Mouse (Mus musculus): Measurements from ENCODE around the gene Plin2.
"Not testable (repeated sequence)": the region's sequence is repeated elsewhere in the genome, so short reads cannot be mapped to it uniquely, and the experiment has no call there.

Plin2 gene

DNA sequence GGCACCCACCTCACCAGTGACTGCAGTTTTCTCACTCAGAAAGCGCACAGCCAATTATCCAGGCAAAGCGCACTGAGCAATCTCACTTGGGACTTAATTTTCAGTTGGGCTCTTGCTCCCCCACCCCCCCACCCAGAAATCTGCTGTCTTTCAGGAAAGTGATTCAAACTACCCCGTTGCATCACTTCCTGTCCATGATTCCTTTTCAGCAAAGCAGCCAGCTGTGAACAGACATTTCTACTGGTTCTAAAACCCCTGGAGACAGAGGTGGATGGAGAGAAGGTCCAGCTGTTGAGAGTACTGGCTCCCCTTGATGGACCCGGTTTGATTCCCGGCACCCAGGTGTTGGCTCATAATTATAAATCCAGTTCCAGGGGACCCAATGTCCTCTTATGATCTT, 44.4 kb downstream of the Plin2 start:
- DNase-seq, result no peak

DNA sequence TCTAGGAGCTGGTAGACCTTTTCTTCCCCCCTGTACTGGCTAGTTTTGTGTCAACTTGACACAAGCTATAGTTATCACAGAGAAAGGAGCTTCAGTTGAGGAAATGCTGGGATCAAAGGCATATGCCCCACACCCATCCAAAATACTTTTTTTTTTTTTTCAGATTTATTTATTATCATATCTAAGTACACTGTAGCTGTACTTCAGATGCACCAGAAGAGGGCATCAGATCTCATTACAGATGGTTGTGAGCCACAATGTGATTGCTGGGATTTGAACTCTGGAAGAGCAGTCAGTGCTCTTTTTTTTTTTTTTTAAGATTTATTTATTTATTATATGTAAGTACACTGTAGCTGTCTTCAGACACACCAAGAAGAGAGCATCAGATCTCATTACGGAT, 47.3 kb downstream of the Plin2 start:
- DNase-seq, result not testable (repeated sequence)

DNA sequence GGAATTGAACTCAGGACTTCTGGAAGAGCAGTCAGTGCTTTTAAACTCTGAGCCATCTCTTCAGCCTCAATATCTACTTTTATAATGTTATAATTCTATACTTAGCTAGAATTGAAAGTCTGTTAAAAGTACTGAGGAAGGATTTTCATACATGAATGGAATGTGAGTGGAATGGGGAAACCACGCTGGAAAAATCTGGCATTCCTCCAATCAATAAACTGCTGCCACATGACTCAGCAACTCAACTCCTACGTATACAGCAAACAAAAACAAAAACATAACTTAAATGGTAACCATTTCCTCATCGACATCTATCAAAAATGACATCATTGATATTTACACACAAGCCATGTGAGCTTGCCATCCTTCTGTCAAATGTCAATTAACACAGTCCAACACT, 47.7 kb downstream of the Plin2 start:
- DNase-seq, result no peak

DNA sequence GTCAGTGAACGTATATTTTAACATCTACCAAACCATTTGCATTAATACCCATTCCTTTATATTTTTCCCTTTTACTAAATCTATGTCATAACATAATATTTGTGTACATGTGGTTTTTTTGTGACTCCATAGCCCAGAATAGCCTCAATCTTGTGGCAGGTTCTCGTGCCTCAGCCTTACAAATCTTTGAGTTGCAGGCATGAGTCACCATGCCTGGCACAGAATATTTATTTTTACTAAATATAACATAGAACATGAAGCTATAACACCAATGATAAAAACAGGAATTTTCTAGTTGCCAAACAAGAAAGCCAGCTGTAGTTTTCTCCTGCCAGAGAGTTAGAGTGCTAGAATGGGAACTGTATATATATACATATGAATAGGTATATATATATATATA, 49.4 kb downstream of the Plin2 start:
- no peak for DNase-seq

DNA sequence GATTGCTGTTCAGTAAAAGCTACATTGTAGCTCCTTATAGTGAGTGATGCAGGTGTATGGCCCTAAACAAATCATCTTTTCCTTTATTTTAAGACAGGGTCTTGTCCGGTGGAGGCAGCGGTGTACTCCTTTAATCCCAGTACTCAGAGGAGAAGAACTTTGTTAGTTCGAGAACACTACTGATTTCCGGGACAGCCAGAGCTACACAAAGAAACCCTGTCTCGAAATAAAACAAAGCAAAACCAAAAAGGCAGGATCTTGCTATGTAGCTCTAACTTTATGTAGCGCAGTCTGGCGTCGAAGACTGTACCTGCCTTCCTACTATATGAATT, 57.6 kb downstream of the Plin2 start:
- no peak for DNase-seq

DNA sequence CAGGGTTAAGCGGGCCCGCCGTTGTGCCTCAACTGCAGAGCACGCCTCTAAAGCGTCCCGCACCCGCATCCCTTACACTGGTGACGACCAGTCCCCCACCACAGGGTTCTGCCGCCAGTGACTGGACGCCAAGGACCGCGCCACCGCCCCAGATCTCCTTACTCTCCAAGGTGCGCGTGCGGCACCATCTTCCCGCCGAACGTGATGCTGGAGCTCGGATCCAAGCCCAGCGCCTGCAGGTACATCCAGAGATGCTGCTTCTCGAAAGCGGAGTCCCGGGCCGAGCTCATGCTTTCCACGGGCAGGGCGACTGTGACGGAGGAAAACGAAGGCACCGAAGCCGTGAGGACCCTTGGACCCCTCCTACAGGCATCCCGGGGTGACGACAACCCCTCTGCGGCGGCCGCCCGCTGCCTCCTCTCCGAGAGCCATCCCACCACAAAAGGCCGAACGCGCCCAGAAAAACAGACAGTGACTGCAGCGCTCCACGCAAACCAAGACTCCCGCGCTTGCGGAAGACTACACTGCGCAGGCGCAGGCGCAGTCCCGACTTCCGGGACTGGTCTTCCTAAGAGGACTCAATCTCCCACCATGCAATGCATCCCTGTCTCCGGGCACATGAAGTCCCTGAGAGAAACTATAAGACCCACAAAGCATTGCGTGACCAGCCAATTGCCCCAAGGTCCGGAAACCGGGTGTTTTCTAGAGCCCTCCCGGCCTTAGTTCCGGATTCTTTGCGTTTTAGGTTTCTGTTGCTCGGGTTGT, 58.2 kb downstream of the Plin2 start, which contains the start of gene Haus6:
Haus6 (minus strand) TSS at position 532 of the 765 bp plus-strand sequence.
- DNase-seq, result peak; percentile 79 to 84
